In the genomic region with DNA sequence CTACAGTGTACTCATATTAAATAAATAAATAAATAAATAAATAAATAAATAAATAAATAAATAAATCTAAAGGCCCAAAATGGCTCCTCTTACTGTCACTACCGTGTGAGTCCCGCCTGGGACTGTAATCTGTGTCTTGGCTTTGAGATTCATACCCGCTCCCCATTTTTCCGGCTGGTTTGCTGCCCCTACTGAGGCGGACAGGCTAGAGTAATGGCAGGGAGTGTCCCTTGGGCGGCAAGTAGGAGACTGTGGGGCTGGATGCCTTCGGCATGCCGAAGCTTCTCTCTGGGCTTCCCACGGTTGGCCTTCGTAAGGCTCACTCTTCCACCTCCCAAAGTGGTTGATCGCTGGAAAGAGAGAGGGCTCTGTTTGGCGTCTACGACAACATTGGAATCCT, we compare ENCODE assay signal across 8 mouse cellular contexts. TPM values are rescaled to one million over a fixed set of nuclear protein-coding genes. Genes with fewer than 3 reads are reported as not detected.
"Had no signal": no experiment of that assay in that cellular context is flagged by ENCODE, and none has a peak within 500 bp of the region (broad histone marks: within the 10 kb centered on the region; RNA-seq: fewer than 3 reads in every experiment).

No protein-coding gene starts in this region.

RNA-seq across cellular contexts. Expression of gene Serinc4, which starts 24.3 kb away (rescaled TPM):
- total RNA-seq: gastrocnemius, adult 18-20 months; gastrocnemius, adult 8-10 months; gastrocnemius, postnatal 14 days; gastrocnemius, postnatal 36 days; heart, adult 2 months; heart, postnatal 10 days had no signal
- polyA plus RNA-seq: intestine, embryonic 16.5 days; limb, embryonic 12.5 days had no signal
